Mouse (Mus musculus): Measurements from ENCODE around the gene Itpr2. TPM values are rescaled to one million over a fixed set of nuclear protein-coding genes. Genes with fewer than 3 reads are reported as not detected.

Itpr2 gene
- polyA plus RNA-seq, 1 experiment = 10.9 TPM

- peaks cover 35% of the 10 kb centered on the region for H3K4me1 ChIP-seq (ENCODE audit: control insufficient read depth, insufficient read depth, low read length)
- TF ChIP-seq POLR2A (IDR thresholded peaks at IDR 0.05; ENCODE audit: borderline replicate concordance, low read depth, low read length) (no peak), CTCF (IDR thresholded peaks at IDR 0.05; ENCODE audit: low read depth, low read length) (no peak)
- no peak overlapping the region for H3K4me3 ChIP-seq (ENCODE audit: insufficient read depth, low read length)
- no peak overlapping the region for H3K27ac ChIP-seq (ENCODE audit: insufficient read depth, low read depth, low read length)
These were observed 376.4 kb downstream of the Itpr2 start for GRCm38 (mm10) chr6:146125621-146126020.

GRCm38 (mm10) chr6:146124479-146124878 lies 377.5 kb downstream of the Itpr2 start:
- Histone ChIP-seq H3K4me3 (ENCODE audit: insufficient read depth, low read length) (no peak overlapping the region), H3K4me1 (ENCODE audit: control insufficient read depth, insufficient read depth, low read length) (peaks cover 42% of the 10 kb centered on the region), H3K27ac (ENCODE audit: insufficient read depth, low read depth, low read length) (no peak overlapping the region)
- TF ChIP-seq CTCF (IDR thresholded peaks at IDR 0.05; ENCODE audit: low read depth, low read length) (no peak), POLR2A (IDR thresholded peaks at IDR 0.05; ENCODE audit: borderline replicate concordance, low read depth, low read length) (no peak)

- TF ChIP-seq POLR2A (IDR thresholded peaks at IDR 0.05; ENCODE audit: borderline replicate concordance, low read depth, low read length) (no peak), CTCF (IDR thresholded peaks at IDR 0.05; ENCODE audit: low read depth, low read length) (no peak)
- H3K4me3 ChIP-seq (ENCODE audit: insufficient read depth, low read length) = no peak overlapping the region
- H3K4me1 ChIP-seq (ENCODE audit: control insufficient read depth, insufficient read depth, low read length) = peaks cover 45% of the 10 kb centered on the region
- H3K27ac ChIP-seq (ENCODE audit: insufficient read depth, low read depth, low read length) = no peak overlapping the region
These were observed 378.4 kb downstream of the Itpr2 start for GRCm38 (mm10) chr6:146123656-146124055.

DNA sequence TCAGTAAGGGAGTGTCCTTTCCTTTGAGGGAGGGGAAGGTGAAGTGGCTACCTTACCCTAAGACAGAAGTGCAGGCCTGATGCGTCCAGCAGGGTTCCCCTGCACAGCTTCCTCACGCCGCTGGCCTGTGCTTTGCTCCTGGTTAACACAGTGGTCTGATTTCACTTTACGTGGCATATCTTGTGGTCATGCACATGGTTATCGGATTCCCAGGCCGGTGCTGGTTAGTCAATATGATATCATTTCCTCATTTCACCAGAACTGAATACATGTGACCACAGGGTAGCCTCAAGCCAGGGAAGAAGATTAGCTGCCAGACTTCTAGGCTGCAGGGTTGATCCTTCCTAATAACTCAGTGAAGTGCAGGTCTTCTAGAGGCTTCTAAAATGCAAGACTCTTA lies 381.9 kb downstream of the Itpr2 start:
- peaks cover 27% of the 10 kb centered on the region for H3K4me1 ChIP-seq (ENCODE audit: control insufficient read depth, insufficient read depth, low read length)
- H3K4me3 ChIP-seq (ENCODE audit: insufficient read depth, low read length) = no peak overlapping the region
- peak overlapping the region; percentile 42 for H3K27ac ChIP-seq (ENCODE audit: insufficient read depth, low read depth, low read length)
- TF ChIP-seq CTCF (IDR thresholded peaks at IDR 0.05; ENCODE audit: low read depth, low read length) = no peak
- no peak for TF ChIP-seq POLR2A (IDR thresholded peaks at IDR 0.05; ENCODE audit: borderline replicate concordance, low read depth, low read length)

DNA sequence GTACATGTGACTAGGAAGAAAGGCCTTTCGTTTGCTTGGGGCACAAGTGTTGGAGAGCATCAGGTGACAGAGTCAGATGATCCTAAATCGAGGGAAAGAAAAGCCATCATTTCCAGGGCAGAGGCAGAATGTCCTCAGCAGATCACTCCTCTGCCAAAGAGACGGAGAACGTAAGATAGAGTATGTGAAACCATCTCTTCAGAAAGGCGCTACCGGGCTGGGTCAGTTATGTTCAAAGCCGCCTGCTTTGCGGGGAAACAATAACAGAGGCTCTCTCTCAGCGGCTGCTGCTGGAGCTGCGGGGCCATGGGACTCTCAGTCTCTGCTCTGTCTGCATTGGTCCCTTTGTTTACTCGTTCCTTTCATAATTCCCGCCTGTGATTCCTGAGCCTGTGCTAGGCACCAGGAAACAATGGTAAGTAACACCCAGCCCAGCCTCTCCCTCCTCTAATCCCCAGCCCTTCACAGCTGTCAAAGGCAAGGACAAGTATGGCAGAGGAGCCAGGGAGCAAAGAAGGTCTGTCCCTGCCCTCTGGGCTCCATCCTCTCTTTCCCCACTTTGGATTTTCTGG lies 387.2 kb downstream of the Itpr2 start:
- H3K4me1 ChIP-seq (ENCODE audit: control insufficient read depth, insufficient read depth, low read length) = peaks cover 38% of the 10 kb centered on the region

GRCm38 (mm10) chr6:146114071-146114470 lies 388.0 kb downstream of the Itpr2 start:
- TF ChIP-seq CTCF (IDR thresholded peaks at IDR 0.05; ENCODE audit: low read depth, low read length) (no peak), POLR2A (IDR thresholded peaks at IDR 0.05; ENCODE audit: borderline replicate concordance, low read depth, low read length) (no peak)
- Histone ChIP-seq H3K4me3 (ENCODE audit: insufficient read depth, low read length) (no peak overlapping the region), H3K27ac (ENCODE audit: insufficient read depth, low read depth, low read length) (no peak overlapping the region), H3K4me1 (ENCODE audit: control insufficient read depth, insufficient read depth, low read length) (peaks cover 34% of the 10 kb centered on the region)

More for the DNA sequence above, 387.2 kb downstream of the Itpr2 start:
- Histone ChIP-seq H3K4me3 (ENCODE audit: insufficient read depth, low read length) (no peak overlapping the region), H3K27ac (ENCODE audit: insufficient read depth, low read depth, low read length) (no peak overlapping the region)
- TF ChIP-seq POLR2A (IDR thresholded peaks at IDR 0.05; ENCODE audit: borderline replicate concordance, low read depth, low read length) (no peak), CTCF (IDR thresholded peaks at IDR 0.05; ENCODE audit: low read depth, low read length) (no peak)

DNA sequence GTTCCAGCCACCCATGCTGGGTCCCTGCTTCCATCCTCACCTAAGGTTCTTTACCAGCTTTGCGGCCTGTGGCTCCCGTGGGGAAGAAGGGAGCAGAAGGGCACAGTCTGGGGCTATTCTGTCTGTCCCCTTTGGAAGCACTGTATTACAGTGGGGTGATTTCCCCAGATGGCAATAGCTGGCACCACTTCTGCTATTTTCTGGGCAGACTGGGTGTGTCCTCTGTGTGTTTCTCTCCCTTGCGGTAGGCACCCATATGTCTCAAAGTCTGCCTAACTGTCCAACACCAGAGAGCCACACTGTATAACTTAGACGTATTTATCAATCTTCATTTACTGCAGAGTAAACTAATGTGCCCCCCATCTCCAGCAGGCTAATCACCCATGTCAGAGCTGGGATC lies 388.9 kb downstream of the Itpr2 start:
- Histone ChIP-seq H3K4me3 (ENCODE audit: insufficient read depth, low read length) (no peak overlapping the region), H3K4me1 (ENCODE audit: control insufficient read depth, insufficient read depth, low read length) (peaks cover 32% of the 10 kb centered on the region), H3K27ac (ENCODE audit: insufficient read depth, low read depth, low read length) (no peak overlapping the region)
- TF ChIP-seq POLR2A (IDR thresholded peaks at IDR 0.05; ENCODE audit: borderline replicate concordance, low read depth, low read length) (no peak), CTCF (IDR thresholded peaks at IDR 0.05; ENCODE audit: low read depth, low read length) (no peak)

GRCm38 (mm10) chr6:146112211-146112610 lies 389.8 kb downstream of the Itpr2 start:
- no peak for TF ChIP-seq CTCF (IDR thresholded peaks at IDR 0.05; ENCODE audit: low read depth, low read length)
- no peak for TF ChIP-seq POLR2A (IDR thresholded peaks at IDR 0.05; ENCODE audit: borderline replicate concordance, low read depth, low read length)
- H3K4me3 ChIP-seq (ENCODE audit: insufficient read depth, low read length) = no peak overlapping the region
- peaks cover 39% of the 10 kb centered on the region for H3K4me1 ChIP-seq (ENCODE audit: control insufficient read depth, insufficient read depth, low read length)
- no peak overlapping the region for H3K27ac ChIP-seq (ENCODE audit: insufficient read depth, low read depth, low read length)

DNA sequence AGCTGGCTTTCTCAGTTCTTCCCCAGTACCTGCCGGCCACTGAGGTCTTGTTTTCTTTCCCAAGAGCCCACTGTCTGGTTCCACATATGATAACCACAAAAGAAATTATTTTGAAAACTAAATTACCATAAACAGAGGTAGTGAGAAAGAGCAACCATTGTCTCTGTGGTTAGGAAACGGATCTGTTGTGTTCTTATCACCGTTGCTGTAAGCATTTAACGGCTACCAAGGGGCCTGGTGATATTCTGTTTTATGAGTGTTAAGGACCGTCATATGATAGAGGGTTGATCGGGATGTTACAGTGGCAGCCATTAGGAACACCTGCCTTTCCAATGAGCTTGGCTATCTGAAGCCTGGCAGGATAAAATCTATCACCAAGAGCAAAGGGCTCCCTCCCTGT lies 390.2 kb downstream of the Itpr2 start:
- Histone ChIP-seq H3K4me1 (ENCODE audit: control insufficient read depth, insufficient read depth, low read length) (peaks cover 42% of the 10 kb centered on the region), H3K4me3 (ENCODE audit: insufficient read depth, low read length) (no peak overlapping the region), H3K27ac (ENCODE audit: insufficient read depth, low read depth, low read length) (no peak overlapping the region)
- TF ChIP-seq CTCF (IDR thresholded peaks at IDR 0.05; ENCODE audit: low read depth, low read length) (no peak), POLR2A (IDR thresholded peaks at IDR 0.05; ENCODE audit: borderline replicate concordance, low read depth, low read length) (no peak)

- no peak for TF ChIP-seq CTCF (IDR thresholded peaks at IDR 0.05; ENCODE audit: low read depth, low read length)
- no peak for TF ChIP-seq POLR2A (IDR thresholded peaks at IDR 0.05; ENCODE audit: borderline replicate concordance, low read depth, low read length)
- Histone ChIP-seq H3K4me1 (ENCODE audit: control insufficient read depth, insufficient read depth, low read length) (peaks cover 42% of the 10 kb centered on the region), H3K27ac (ENCODE audit: insufficient read depth, low read depth, low read length) (no peak overlapping the region), H3K4me3 (ENCODE audit: insufficient read depth, low read length) (no peak overlapping the region)
These were observed 390.9 kb downstream of the Itpr2 start for GRCm38 (mm10) chr6:146110832-146111741.
